Mouse (Mus musculus): ENCODE data around the gene Dtnb.

The Dtnb gene

DNA sequence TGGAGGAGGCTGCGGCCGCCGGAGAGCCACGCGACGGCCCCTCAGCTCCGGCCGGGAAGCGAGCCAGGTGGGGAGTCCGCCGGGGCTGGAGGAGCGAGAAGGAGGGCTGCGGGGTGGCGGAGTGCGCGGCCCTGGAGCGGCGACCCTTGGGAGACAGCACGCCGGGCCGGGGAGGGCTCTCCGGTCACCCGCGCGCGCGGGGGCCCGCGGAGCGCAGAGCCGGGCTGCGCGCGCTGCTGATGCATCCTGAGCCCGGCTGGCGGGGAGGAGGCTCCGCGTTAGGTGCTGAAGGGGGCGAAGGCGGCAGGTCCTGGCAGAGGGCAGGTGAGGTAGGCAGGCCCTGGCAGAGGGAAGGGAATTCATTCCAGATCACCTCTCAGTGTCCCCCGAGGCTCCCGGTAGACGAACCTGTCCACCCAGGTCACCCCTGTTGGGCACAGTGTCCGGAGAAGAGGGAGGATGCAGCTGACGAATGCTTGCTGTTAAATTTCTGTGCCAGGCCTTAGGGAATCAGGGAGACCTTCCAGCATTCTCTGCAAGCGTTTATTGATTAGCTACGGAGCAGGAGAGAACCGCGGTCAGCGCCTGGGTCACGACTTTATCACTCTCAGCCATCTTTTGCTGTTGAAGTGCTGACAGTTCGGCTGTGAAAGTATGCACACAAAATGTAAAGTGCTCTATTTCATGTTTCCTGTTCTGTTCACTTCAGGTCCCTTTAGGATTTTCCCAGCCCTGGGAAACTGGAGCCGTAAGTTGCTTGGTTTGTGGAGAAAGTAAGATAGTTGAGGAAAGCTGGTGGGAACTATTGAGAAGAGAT, 608 bp downstream of the Dtnb start:
- peak; percentile 54 for DNase-seq (ENCODE audit: low read depth, low spot score)

DNA sequence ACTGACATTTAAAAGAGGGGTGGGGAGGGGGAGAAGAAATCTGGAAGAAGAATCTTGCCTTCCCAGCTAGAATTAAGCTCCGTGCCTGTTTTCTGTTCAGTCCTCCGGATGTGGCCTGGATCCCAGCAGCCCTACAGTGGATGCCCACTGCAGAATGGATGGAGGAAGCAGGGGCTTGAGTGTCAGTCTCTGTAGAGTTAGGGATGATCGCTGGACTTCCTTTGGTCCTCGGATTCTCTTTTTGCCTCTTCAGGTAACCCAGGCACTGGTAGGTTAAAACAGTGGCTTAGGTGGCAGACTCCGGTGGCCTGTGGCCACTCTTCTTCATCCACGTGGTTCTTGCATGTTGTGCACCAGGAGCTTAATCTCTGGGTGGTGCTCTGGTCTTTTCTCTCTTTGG, 1.2 kb downstream of the Dtnb start:
- DNase-seq (ENCODE audit: low read depth, low spot score) = no peak

DNA sequence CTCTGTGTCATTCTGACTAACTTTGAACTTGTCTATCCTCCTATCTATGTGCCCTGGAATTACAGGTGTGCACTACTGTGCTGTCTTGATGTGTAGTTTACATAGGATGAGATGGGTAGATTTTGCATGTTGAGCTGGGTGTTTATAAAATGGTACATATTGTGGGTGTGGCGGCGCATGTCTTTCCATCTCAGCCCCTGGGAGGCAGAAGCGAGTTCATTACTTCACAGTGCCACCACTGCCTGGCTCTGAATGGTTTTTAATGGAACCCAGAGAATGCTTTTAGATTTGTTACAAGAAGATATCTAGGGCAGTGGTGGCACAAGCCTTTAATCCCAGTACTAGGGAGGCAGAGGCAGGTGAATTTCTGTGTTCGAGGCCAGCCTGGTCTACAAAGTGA, 2.5 kb downstream of the Dtnb start:
- DNase-seq (ENCODE audit: low read depth, low spot score) = no peak

DNA sequence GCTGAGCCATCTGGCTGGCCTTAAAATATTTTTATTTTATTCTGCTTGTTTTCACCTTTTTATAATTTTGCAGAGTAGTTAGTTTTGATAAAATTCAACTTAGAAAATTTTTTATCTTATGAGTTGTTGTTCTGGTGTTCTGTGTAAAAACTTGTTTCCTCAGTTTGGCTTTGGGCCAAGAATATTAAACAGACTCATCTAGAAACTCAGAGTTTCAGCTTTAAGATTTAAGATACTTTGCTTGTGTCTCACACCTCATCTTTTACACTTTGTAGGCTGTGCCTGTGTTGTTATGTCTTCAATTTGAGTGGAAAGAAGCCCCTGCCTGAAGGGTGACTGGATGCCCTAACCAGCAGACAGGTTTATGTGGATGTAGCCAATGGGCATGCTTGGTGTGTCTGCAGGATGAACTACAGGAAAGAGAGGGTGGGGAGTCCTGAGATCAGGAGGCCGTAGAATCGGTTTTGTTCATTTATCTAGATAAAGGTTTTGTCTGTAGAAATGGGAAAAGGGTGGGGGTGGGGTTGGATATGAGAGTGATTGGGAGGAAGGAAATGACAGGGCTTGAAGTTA, 7.9 kb downstream of the Dtnb start:
- DNase-seq (ENCODE audit: low read depth, low spot score) = no peak

DNA sequence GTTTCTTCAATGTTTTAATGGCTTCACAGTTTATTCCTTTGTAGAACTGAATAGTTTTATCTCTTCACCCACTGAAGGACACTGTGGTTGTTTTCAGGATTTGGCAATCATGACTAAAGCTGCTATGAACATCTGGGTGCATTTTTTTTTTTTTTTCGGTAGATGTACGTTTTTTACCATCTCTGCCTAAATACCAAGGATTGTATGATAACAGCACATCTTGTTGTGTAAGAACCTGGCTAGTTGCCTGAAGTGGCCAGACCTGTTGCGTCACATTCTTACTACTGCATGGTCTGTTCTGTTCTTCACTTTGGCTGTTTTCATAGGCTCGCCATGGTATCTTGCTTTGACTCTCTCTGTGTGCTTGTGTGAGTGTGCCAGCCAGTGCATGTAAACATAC, 10.4 kb downstream of the Dtnb start:
- no peak for DNase-seq (ENCODE audit: low read depth, low spot score)

DNA sequence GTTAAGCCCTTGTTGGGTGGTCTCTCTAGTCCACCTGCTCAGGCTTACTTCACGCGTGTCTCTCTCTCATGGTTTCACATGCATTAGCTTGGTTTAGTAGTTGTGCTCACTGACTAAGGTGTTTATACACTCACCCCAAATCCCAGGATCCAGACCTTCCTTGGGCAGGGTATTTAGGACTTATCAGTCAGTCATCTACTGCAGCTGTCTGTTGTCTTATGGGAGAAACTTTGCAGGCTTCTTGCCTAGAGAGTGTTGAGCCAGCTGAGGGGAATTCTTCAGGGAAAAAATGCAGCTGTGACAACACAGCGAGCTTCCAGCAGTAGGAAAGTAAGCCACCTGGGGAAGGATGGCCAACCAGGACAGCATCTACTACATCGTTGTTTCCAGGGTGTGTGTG, 13.3 kb downstream of the Dtnb start:
- DNase-seq (ENCODE audit: low read depth, low spot score) = no peak

DNA sequence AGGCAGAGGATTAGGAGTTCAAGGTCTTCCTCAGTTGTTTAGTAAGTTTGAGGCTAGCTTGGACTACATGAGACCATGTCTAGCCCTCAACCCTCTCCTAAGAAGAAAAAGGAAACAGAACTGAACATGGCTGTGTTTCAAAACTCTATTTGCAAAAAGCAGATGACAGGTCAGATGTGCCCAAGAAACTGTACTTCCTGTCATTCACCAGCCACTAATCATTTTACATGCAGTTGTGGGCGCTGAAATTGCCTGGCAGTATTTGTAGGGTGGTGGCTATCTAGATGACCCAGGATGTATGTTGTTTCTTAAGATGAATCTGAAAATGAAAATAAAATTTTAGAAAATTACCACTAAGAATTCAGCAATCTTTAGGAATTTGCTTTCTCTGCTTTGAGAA, 14.8 kb downstream of the Dtnb start:
- DNase-seq (ENCODE audit: low read depth, low spot score) = no peak

DNA sequence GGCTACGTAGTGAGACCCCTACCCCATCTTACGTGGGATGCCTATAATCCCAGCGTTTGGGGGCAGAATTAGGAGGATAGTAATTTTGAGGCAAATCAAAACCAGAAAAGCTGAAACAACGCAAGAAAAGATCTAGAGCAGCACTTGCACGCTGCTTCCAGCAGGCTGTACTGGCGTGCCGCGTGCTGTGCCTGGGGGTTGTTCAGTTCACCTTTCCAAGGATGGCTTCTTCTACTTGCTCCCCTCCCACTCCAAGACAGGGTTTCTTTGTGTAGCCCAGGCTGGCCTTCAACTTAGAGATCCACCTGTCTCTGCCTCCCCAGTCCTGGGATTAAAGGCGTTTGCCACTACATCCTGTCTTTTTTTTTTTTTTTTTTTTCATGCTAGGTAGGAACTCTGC, 17.9 kb downstream of the Dtnb start:
- no peak for DNase-seq (ENCODE audit: low read depth, low spot score)

DNA sequence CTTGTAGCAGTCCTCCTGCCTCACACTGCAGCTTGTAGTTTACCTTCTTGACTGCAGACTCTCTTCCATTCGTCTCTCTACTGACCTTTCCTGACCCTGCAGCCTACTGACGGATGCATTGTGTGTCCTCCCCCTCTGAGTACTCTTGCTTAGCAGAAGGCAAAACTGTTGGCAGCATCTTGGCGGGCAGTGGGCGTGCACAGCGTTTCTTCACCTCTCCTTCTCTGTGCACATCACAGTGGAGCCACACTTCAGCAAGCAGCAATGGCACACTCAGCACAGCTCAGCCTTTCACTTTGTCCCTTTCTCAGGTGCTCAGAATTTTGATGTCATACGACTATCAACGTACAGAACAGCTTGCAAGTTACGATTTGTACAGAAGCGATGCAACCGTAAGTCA, 19.4 kb downstream of the Dtnb start:
- DNase-seq (ENCODE audit: low read depth, low spot score) = no peak

DNA sequence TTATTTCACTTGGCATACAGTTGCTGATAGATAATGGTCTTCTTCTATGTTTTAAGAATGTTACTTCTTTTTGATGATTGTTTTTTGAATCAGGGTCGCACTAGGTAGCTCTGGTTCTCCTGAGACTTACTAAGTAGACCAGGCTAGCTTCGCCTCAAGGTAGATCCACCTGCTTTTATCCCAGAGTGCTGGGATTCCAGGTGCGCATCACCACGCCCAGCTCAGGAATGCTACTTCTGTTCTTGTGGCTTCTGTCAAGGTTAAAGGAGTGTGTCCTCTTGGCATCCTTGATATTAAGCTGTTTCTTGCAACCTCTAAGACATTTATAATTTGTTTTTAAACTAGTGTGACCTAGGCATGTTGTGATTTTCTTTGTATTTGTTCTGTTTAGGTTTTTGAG, 30.6 kb downstream of the Dtnb start:
- no peak for DNase-seq (ENCODE audit: low read depth, low spot score)

DNA sequence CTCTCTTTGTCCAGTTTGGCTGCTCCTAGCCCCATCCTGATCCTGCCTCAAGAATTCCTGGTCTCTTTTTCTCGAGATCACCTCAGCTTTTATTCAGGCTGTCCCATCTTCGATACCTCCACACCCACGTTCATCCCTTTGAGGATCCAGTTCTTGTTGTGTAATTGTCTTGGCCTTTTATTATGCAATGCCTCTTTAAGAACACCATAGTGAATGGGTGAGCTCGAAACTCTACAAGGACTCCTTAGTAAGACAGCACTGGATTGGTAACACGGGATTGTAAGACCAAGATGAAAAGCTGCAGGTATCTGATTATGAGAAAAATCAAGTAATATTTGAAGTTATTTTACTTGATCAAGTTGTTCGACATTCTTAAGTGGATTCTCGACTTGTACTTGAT, 34.0 kb downstream of the Dtnb start:
- no peak for DNase-seq (ENCODE audit: low read depth, low spot score)

DNA sequence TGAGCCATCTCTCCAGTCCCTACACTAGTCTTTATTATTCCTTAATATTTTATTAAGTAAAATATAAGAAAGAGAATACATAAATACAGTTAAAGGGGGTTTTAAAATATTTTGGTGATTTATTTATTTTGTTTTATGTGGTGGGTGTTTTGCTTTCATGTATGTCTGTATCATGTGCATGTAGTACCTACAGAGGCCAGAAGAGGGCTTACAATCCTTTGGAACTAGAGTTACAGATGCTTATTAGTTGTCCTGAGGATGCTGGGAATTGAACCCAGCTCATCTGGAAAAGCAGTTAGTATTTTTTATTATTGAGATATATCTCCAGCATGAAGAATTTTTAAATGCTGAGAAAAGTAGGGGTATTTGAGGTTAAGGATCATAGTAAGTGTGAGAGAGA, 37.6 kb downstream of the Dtnb start:
- DNase-seq (ENCODE audit: low read depth, low spot score) = peak; percentile 21

DNA sequence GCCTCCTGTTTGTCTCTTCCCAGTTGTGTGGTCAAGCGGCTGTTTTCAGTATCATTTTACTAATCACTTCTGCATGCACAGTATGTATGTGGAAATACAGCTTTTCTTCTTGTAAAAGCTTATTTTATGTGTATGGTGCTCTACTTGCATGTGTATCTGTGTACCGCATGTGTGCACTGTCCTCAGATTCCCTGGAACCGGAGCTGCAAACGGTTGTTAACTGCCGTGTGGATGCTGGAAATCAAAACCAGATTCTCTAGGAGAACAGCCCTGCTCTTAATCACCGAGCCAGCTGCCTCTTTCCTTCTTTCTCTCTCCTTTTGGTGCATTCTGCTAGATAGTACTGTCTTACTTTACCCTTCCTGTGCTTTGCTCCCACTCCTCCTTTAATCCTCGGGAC, 39.7 kb downstream of the Dtnb start:
- DNase-seq (ENCODE audit: low read depth, low spot score) = peak; percentile 19

DNA sequence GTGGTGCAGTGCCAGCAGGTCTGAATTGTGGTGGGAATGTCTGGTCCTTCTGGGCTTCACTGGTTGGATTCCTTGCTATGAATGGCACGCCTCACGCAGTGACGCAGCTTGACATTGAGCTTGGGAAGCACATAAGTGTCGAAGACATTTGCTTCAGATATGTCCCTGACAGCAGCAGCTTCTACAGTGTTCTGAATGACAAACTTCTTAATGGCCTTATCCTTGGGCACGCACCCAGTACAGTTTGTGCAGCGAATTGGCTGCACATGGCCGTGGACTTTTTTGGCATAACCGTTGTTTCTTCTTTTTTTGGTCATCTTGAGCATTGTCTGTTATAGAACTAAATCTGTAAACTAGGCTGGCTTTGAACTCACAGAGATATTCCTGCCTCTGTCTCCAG, 42.9 kb downstream of the Dtnb start:
- no peak for DNase-seq (ENCODE audit: low read depth, low spot score)

DNA sequence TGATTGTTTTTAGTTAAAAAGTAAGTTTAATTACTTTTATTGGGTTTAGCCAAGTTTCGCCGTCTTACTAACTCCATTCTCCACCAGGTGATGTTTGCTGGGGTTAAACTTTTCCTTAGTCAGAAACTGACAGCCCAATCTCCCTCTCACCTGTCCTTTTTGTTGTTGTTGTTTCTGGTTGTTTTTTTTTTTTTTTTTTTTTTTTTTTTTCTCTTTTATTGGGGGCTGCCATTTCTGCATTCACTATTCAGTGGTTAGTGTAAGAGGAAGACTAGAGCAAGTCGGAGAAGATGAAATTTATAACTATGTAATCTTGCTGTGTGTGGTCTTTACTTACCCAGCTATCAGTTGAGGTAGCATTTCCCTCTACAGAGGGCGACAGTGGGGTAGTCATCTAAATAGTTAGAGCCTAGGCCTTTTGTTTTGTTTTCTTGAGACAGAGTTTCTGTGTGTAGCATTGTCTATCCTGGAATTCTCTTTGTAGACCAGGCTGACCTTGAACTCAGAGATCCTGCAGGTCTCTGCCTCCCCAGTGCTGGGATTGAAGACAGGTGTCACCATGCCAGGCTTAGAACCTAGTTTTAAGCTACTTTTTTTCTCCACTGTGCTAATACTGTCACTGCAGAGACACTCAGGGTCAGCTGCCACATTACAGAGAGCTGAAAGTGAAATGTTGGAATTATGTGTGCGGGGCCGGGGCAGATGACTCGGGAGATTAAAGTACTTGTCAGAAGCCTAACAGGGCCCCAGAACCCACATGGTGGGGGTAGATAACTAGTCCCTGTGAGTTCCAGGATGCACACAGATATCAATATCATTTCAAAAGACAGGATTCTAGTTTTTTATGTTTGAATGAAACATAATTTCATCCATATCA, 46.2 kb downstream of the Dtnb start:
- DNase-seq (ENCODE audit: low read depth, low spot score) = no peak

DNA sequence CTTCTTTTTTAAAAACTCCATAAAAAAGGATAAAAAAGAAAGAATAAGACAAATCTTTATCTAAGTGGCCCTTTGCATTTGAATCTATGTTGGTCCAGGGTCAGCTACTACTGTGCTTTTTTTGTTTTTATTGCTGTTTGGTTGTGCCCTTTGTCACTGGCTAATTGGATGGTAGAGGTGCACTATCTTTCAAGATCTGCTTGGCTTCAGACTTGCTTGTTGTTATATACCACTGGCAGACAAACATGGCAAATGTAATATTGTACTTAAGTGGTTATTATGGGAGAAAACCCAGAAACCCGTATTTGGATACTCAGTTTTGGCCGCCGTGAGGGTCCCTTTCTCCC, 46.8 kb downstream of the Dtnb start:
- DNase-seq (ENCODE audit: low read depth, low spot score) = no peak

DNA sequence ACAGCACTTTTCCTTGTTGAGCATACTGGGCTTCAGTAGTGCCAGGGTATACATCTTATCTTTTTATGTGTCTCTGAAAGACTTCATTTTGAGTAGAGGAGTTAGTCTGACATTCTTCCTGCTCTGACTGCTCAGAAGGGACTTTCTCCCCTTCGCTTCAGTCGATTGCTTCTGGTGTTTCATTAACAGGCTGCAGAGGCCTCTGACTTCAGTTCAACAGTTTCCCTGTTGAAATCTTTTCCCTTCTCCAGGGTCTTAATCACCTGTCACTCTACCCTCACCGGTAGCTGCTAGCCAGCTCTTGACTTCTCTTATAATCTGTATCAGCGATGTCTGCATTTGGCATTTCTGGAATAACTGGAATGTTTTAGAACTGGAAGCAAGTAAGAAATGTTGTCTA, 54.7 kb downstream of the Dtnb start:
- no peak for DNase-seq (ENCODE audit: low read depth, low spot score)

DNA sequence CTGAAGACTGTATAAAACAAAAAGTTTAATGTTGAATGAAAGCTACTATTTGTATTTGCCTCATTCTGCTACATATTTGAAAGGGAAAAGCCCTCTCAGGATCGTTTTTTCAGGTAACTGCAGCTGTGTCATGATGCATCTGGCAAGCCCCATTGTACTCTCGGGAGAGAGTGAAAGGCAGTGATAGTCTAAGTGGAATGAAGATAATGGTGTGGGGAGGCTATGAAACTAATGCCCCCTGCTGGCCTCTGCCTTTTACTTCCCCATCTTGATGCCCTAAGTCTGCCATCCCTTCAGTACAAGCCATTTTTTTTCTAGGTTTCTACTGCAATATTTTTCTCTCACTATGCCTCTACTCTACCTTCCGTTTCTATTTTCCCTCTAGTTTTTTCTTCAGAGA, 69.8 kb downstream of the Dtnb start:
- peak; percentile 4 for DNase-seq (ENCODE audit: low read depth, low spot score)

DNA sequence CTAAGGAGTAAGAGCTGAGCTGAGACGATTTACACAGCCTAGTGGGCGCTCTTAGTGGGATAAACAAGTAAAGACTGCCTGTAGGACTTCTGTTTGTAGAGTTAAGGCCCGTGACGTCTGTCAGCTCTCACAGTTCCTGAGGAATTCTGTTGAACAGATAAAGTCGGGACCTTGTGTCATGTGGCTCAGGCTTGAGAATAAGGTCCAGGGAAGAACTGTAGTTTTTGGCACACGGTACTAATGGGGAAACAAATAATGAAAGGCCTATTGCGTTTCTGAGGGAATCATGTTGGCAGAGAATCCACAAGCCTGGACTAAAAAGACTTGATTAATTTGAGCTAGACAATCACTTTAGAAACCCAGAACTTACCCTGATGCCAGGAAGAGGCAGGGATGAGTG, 84.6 kb downstream of the Dtnb start:
- DNase-seq (ENCODE audit: low read depth, low spot score) = no peak

DNA sequence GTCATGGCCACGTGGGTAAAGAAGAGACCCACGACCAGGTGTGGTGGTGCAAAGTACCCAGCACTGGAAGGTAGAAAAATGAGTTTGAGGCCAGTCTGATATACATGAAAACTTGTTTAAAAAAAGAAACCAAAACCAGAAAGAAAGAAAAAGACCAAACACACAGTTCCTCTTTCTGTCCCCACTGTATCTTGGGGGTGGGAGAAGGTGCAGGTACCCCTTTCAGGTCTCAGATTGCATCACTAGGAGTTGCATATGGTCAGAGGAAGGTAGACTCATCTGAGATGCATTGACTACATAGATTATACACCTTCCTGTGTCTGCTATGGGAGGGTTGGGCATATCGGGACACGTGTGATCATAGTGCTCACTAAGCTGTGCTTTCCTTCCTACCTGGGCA, 85.1 kb downstream of the Dtnb start:
- DNase-seq (ENCODE audit: low read depth, low spot score) = no peak

DNA sequence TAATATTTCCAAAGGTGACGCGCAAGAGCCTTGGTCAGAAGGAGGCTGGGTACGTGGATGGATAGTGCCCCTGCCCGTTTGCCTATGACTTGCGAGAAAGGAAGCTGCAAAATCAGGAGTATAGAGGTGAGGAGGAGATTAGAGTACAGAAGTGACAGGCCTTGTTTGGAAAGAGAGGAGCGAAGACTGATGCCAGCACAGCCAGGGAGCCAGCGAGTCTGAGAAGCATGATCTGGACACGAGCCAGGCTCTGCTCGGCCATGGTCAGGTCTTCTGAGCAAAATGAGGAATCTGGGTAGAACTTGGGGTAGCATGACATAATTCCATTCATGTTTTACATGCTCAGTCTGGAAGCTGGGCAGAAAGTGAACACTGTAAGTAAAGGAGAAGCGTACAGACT, 85.6 kb downstream of the Dtnb start:
- DNase-seq (ENCODE audit: low read depth, low spot score) = no peak

DNA sequence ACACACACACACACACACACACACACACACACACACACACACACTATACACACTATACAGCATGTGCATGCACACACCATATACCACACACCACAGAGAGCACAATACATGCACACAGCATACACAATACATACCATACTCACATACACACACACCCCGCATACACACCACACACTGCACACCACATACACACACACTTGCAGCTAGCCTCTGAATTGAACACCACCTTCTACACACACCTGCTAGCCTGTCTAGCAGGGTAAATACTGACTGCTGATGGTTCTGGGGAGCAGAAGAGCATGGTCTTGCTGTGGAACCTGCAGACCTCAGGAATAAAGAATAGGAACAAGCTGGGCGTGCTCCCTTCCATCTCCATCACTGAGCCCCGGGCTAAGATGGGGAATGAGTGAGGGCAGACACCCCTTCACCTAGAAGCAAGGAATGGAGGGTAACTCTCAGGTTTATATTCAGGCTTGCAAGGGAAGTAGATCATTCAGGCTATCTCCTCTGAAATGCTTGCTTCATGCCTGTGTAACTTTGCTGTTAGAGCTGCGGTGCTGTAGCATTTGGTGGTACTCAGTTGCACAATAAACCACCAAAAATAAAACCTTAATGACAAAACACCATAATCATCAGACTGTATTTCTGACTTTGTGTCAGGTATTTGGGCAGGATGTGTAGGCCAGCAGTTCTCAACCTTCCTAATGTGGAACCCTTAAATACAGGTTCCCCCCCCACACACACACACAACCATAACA, 87.6 kb downstream of the Dtnb start:
- no peak for DNase-seq (ENCODE audit: low read depth, low spot score)
